Mouse (Mus musculus): ENCODE data around the gene Abr. TPM values are rescaled to one million over a fixed set of nuclear protein-coding genes. Genes with fewer than 3 reads are reported as not detected.

Abr gene
- polyA plus RNA-seq, 1 experiment, result 30.6 TPM

DNA sequence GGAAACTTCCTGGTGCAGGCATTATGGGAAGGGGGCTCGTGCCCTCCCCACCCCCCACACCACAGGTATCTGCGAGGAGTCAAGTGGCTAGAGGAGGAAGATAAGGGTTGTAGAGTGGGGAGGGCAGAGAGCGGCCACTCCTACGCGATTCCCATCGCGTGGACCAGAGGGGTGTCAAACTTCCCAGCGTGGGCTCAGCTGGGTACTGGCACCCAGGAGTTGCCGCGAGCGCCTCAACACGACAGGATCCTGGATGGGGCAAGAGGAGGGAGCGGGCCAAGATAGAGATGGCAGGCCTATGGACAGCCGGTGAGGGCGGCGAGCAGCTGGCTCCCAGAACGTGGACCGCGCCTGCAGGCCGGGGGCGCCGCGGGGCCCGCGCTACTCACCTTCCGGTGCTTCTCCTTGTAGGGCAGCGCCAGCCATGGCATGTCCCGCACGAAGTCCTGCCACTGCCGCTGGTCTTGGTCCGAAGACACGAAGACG, 223.8 kb downstream of the Abr start:
- Histone ChIP-seq H3K27ac (ENCODE audit: insufficient read depth, low read length) (no peak overlapping the region), H3K9me3 (replicated peaks; ENCODE audit: control insufficient read depth, insufficient read depth, low read length, poor library complexity, severe bottlenecking) (no peaks in the 10 kb centered on the region), H3K4me1 (ENCODE audit: control insufficient read depth, insufficient read depth, low read length) (peaks cover 8% of the 10 kb centered on the region), H3K36me3 (ENCODE audit: control insufficient read depth, insufficient read depth, low read length, poor library complexity, severe bottlenecking) (no peaks in the 10 kb centered on the region), H3K9ac (ENCODE audit: low read depth, poor library complexity, severe bottlenecking) (peak overlapping the region; percentile 84), H3K4me3 (ENCODE audit: low read depth, low read length) (peak overlapping the region; percentile 85), H3K27me3 (ENCODE audit: control insufficient read depth, insufficient read depth, low read length, poor library complexity, severe bottlenecking) (no peaks in the 10 kb centered on the region)
- TF ChIP-seq CTCF (IDR thresholded peaks at IDR 0.05; ENCODE audit: low read depth, low read length), result no peak
- no peak for TF ChIP-seq EP300 (IDR thresholded peaks at IDR 0.05; ENCODE audit: insufficient read depth, low read depth, low read length)
- TF ChIP-seq POLR2A (IDR thresholded peaks at IDR 0.05; ENCODE audit: insufficient read depth, low read length), result no peak

DNA sequence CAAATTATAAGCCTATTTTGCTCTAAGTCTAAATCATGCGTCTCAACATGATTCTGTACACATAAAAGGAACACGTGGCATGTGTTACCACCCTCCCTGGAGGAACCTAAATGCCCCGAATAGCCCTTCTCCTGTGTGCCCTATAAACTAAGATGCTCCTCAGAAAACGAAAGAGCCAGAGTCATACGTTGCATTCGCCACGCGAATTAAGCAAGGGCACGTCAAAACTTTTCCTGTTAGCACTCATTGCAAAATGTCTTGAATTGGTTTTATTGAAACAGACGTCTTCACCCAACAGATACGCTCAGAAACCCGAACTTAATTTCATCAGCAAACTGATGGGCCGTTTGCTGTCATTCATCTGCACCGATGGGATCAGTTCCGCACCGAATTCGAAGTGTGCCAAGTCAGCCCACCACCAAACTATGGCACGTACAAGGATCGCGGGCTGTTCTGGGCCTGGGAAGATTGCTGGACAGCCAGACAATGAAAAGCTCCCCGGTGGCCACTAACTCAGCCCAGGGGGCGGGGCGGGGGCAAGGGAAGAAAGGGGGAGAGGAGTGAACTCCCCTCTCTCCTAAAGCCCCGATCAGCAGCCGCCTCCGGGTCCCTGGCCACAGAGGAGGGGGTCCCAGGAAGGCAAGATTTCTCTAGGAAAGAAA, 224.3 kb downstream of the Abr start:
- TF ChIP-seq CTCF (IDR thresholded peaks at IDR 0.05; ENCODE audit: low read depth, low read length) (no peak), POLR2A (IDR thresholded peaks at IDR 0.05; ENCODE audit: insufficient read depth, low read length) (no peak), EP300 (IDR thresholded peaks at IDR 0.05; ENCODE audit: insufficient read depth, low read depth, low read length) (no peak)
- Histone ChIP-seq H3K27ac (ENCODE audit: insufficient read depth, low read length) (no peak overlapping the region), H3K27me3 (ENCODE audit: control insufficient read depth, insufficient read depth, low read length, poor library complexity, severe bottlenecking) (no peaks in the 10 kb centered on the region), H3K4me1 (ENCODE audit: control insufficient read depth, insufficient read depth, low read length) (peaks cover 9% of the 10 kb centered on the region), H3K9ac (ENCODE audit: low read depth, poor library complexity, severe bottlenecking) (peak overlapping the region; percentile 84), H3K4me3 (ENCODE audit: low read depth, low read length) (peak overlapping the region; percentile 85), H3K9me3 (replicated peaks; ENCODE audit: control insufficient read depth, insufficient read depth, low read length, poor library complexity, severe bottlenecking) (no peaks in the 10 kb centered on the region), H3K36me3 (ENCODE audit: control insufficient read depth, insufficient read depth, low read length, poor library complexity, severe bottlenecking) (no peaks in the 10 kb centered on the region)

DNA sequence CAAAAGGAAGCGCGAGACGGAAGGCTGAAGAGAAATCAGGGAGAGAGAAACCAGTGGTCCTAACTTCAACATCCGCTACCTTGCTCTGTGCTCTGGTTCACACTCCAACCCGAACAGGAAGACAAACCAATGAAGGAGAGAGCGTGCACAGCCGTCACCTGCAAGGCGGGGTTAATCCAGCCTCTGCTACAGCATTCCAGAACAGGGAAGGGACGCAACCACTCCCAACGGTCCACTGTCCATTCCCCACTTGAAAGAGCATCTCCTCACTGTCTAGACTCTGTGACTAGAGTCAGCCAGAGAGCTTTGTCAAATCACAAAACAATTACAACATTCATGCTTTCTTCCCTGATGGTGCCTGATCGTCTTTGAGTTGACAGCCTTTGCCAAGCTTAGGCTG, 229.1 kb downstream of the Abr start:
- TF ChIP-seq POLR2A (IDR thresholded peaks at IDR 0.05; ENCODE audit: insufficient read depth, low read length) (no peak), CTCF (IDR thresholded peaks at IDR 0.05; ENCODE audit: low read depth, low read length) (no peak), EP300 (IDR thresholded peaks at IDR 0.05; ENCODE audit: insufficient read depth, low read depth, low read length) (peak; percentile 54; the same call in 1 of the 2 replicates)
- Histone ChIP-seq H3K36me3 (ENCODE audit: control insufficient read depth, insufficient read depth, low read length, poor library complexity, severe bottlenecking) (no peaks in the 10 kb centered on the region), H3K4me1 (ENCODE audit: control insufficient read depth, insufficient read depth, low read length) (peaks cover 9% of the 10 kb centered on the region)

DNA sequence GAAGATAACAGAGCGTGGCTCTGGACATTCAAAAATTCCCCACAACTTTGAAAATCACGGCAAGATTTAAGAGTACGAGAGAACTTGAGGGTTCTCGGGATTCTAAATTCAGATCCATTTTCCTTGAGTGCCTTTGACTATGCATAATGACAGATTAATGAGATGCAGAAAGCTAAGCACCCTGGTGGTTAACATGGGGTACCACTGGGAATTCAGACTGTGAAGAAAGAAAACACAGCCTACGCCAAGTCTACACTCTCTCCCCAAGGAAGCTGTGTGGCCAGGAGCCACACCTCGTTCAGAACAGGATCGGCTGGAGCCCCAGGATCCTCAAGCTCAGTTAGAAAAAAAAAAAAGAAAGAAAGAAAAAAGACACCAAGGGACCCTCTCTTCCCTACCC, 229.6 kb downstream of the Abr start:
- Histone ChIP-seq H3K27me3 (ENCODE audit: control insufficient read depth, insufficient read depth, low read length, poor library complexity, severe bottlenecking) (no peaks in the 10 kb centered on the region), H3K36me3 (ENCODE audit: control insufficient read depth, insufficient read depth, low read length, poor library complexity, severe bottlenecking) (no peaks in the 10 kb centered on the region), H3K4me3 (ENCODE audit: low read depth, low read length) (no peak overlapping the region), H3K4me1 (ENCODE audit: control insufficient read depth, insufficient read depth, low read length) (peaks cover 9% of the 10 kb centered on the region), H3K9ac (ENCODE audit: low read depth, poor library complexity, severe bottlenecking) (no peak overlapping the region), H3K9me3 (replicated peaks; ENCODE audit: control insufficient read depth, insufficient read depth, low read length, poor library complexity, severe bottlenecking) (peaks cover 10% of the 10 kb centered on the region; the same call in 1 of the 2 replicates), H3K27ac (ENCODE audit: insufficient read depth, low read length) (peak overlapping the region; percentile 23)
- TF ChIP-seq POLR2A (IDR thresholded peaks at IDR 0.05; ENCODE audit: insufficient read depth, low read length), result no peak

More for the DNA sequence above, 229.1 kb downstream of the Abr start:
- Histone ChIP-seq H3K9me3 (replicated peaks; ENCODE audit: control insufficient read depth, insufficient read depth, low read length, poor library complexity, severe bottlenecking) (peaks cover 10% of the 10 kb centered on the region; the same call in 1 of the 2 replicates), H3K9ac (ENCODE audit: low read depth, poor library complexity, severe bottlenecking) (no peak overlapping the region), H3K4me3 (ENCODE audit: low read depth, low read length) (no peak overlapping the region), H3K27me3 (ENCODE audit: control insufficient read depth, insufficient read depth, low read length, poor library complexity, severe bottlenecking) (no peaks in the 10 kb centered on the region), H3K27ac (ENCODE audit: insufficient read depth, low read length) (peak overlapping the region; percentile 80)

DNA sequence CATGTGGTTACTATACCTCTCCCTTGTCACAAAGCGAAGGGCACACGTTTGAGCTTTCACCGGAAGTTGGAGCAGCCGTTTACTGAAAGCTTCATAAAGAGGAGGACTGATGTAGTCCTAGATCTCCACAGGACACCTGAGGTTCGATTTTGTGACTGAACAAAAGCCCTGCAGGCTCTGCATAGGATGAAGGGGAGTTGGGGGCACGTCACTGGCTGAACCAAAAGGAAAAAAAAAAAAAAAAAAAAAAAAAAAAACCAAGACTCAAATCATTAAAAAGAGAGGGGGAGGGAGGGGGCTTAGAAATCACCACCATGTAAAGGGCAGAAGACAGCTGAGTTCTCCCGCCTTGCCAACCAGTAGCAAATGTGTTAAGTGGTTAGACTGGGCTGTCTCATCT, 233.4 kb downstream of the Abr start:
- H3K9me3 ChIP-seq (replicated peaks; ENCODE audit: control insufficient read depth, insufficient read depth, low read length, poor library complexity, severe bottlenecking), result peaks cover 10% of the 10 kb centered on the region; the same call in 1 of the 2 replicates
- no peaks in the 10 kb centered on the region for H3K27me3 ChIP-seq (ENCODE audit: control insufficient read depth, insufficient read depth, low read length, poor library complexity, severe bottlenecking)
- H3K36me3 ChIP-seq (ENCODE audit: control insufficient read depth, insufficient read depth, low read length, poor library complexity, severe bottlenecking), result no peaks in the 10 kb centered on the region
- TF ChIP-seq POLR2A (IDR thresholded peaks at IDR 0.05; ENCODE audit: insufficient read depth, low read length), result no peak
- no peak for TF ChIP-seq CTCF (IDR thresholded peaks at IDR 0.05; ENCODE audit: low read depth, low read length)
- no peak for TF ChIP-seq EP300 (IDR thresholded peaks at IDR 0.05; ENCODE audit: insufficient read depth, low read depth, low read length)
- no peak overlapping the region for H3K4me3 ChIP-seq (ENCODE audit: low read depth, low read length)
- peak overlapping the region; percentile 37 for H3K9ac ChIP-seq (ENCODE audit: low read depth, poor library complexity, severe bottlenecking)
- peaks cover 7% of the 10 kb centered on the region for H3K4me1 ChIP-seq (ENCODE audit: control insufficient read depth, insufficient read depth, low read length)
- no peak overlapping the region; the same call in 1 of the 2 replicates for H3K27ac ChIP-seq (ENCODE audit: insufficient read depth, low read length)

DNA sequence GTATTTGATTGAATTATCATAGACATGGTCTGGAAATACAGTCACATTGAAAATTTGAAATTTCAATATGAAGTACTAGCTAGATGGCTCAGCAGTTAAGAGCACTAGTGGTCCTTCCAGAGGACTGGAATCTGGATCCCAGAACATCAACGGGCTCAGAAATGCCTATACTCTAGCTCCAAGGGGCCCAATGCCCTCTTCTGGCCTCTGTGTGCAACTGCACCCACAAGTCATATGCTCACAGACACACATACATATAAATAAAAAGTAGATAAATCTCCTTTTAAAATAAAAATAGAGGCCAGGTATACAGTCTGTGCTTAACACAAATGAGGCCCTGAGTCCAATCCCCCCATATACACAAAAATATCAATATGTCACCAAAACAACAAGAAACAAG, 235.0 kb downstream of the Abr start:
- Histone ChIP-seq H3K9ac (ENCODE audit: low read depth, poor library complexity, severe bottlenecking) (no peak overlapping the region), H3K36me3 (ENCODE audit: control insufficient read depth, insufficient read depth, low read length, poor library complexity, severe bottlenecking) (no peaks in the 10 kb centered on the region), H3K4me3 (ENCODE audit: low read depth, low read length) (no peak overlapping the region), H3K27me3 (ENCODE audit: control insufficient read depth, insufficient read depth, low read length, poor library complexity, severe bottlenecking) (no peaks in the 10 kb centered on the region), H3K27ac (ENCODE audit: insufficient read depth, low read length) (no peak overlapping the region), H3K4me1 (ENCODE audit: control insufficient read depth, insufficient read depth, low read length) (peaks cover 5% of the 10 kb centered on the region), H3K9me3 (replicated peaks; ENCODE audit: control insufficient read depth, insufficient read depth, low read length, poor library complexity, severe bottlenecking) (peaks cover 10% of the 10 kb centered on the region; the same call in 1 of the 2 replicates)
- peak; percentile 62 for TF ChIP-seq CTCF (IDR thresholded peaks at IDR 0.05; ENCODE audit: low read depth, low read length)
- no peak for TF ChIP-seq EP300 (IDR thresholded peaks at IDR 0.05; ENCODE audit: insufficient read depth, low read depth, low read length)
- TF ChIP-seq POLR2A (IDR thresholded peaks at IDR 0.05; ENCODE audit: insufficient read depth, low read length), result no peak
